Mouse (Mus musculus): ENCODE results near the gene Olfr324. TPM values are rescaled to one million over a fixed set of nuclear protein-coding genes. Genes with fewer than 3 reads are reported as not detected.

Gene Olfr324
- not detected for total RNA-seq (2021)
- long read RNA-seq, experiment 1, result 0 reads
- long read RNA-seq, experiment 2, result 0 reads

GRCm38 (mm10) chr11:58594814-58595213, at the start of gene Olfr324:
Gene Olfr324, plus strand, starts transcription at chr11:58595114.
- DNase-seq (ENCODE audit: low spot score), result no peak

- peak; percentile 10 for DNase-seq (ENCODE audit: low spot score)
These were observed 48.6 kb upstream of the Olfr324 start, which contains the start of gene Olfr329-ps for GRCm38 (mm10) chr11:58546322-58546721. Gene Olfr329-ps, minus strand, starts transcription at chr11:58546422.

- DNase-seq (ENCODE audit: low spot score), result no peak
These were observed 39.4 kb upstream of the Olfr324 start, which contains the start of gene Olfr328 for GRCm38 (mm10) chr11:58555536-58555935. Gene Olfr328, minus strand, starts transcription at chr11:58555636.

- peak; percentile 12 for DNase-seq (ENCODE audit: low spot score)
These were observed 24.5 kb upstream of the Olfr324 start, which contains the start of gene Olfr224 for GRCm38 (mm10) chr11:58570405-58570804. Gene Olfr224, minus strand, starts transcription at chr11:58570553.

GRCm38 (mm10) chr11:58577430-58577829, 17.5 kb upstream of the Olfr324 start, which contains the start of gene Olfr325:
Gene Olfr325, plus strand, starts transcription at chr11:58577730.
- DNase-seq (ENCODE audit: low spot score), result no peak

- no peak for DNase-seq (ENCODE audit: low spot score)
These were observed 16.3 kb upstream of the Olfr324 start for GRCm38 (mm10) chr11:58578636-58579035.

- DNase-seq (ENCODE audit: low spot score), result peak; percentile 48
These were observed 7.0 kb upstream of the Olfr324 start for GRCm38 (mm10) chr11:58587898-58588348.

GRCm38 (mm10) chr11:58588620-58589250, 6.2 kb upstream of the Olfr324 start:
- DNase-seq (ENCODE audit: low spot score), result no peak

- DNase-seq (ENCODE audit: low spot score), result no peak
These were observed 2.9 kb downstream of the Olfr324 start for GRCm38 (mm10) chr11:58597837-58598236.

GRCm38 (mm10) chr11:58602062-58602461, 7.1 kb downstream of the Olfr324 start:
- no peak for DNase-seq (ENCODE audit: low spot score)

- no peak for DNase-seq (ENCODE audit: low spot score)
These were observed 8.1 kb downstream of the Olfr324 start for GRCm38 (mm10) chr11:58602800-58603560.

- no peak for DNase-seq (ENCODE audit: low spot score)
These were observed 9.8 kb downstream of the Olfr324 start for GRCm38 (mm10) chr11:58604688-58605087.

GRCm38 (mm10) chr11:58605228-58605627, 10.3 kb downstream of the Olfr324 start:
- DNase-seq (ENCODE audit: low spot score), result no peak

- no peak for DNase-seq (ENCODE audit: low spot score)
These were observed 11.4 kb downstream of the Olfr324 start for GRCm38 (mm10) chr11:58606177-58606919.

GRCm38 (mm10) chr11:58607030-58607429, 12.1 kb downstream of the Olfr324 start:
- no peak for DNase-seq (ENCODE audit: low spot score)

GRCm38 (mm10) chr11:58613359-58613758, 18.4 kb downstream of the Olfr324 start:
- DNase-seq (ENCODE audit: low spot score), result no peak

GRCm38 (mm10) chr11:58614526-58614925, 19.6 kb downstream of the Olfr324 start:
- DNase-seq (ENCODE audit: low spot score), result no peak

GRCm38 (mm10) chr11:58615975-58616374, 21.1 kb downstream of the Olfr324 start, which contains the start of gene 2210407C18Rik:
Gene 2210407C18Rik, minus strand, starts transcription at chr11:58616075.
- no peak for DNase-seq (ENCODE audit: low spot score)

- DNase-seq (ENCODE audit: low spot score), result no peak
These were observed 23.5 kb downstream of the Olfr324 start for GRCm38 (mm10) chr11:58618369-58618768.

- DNase-seq (ENCODE audit: low spot score), result no peak
These were observed 23.9 kb downstream of the Olfr324 start for GRCm38 (mm10) chr11:58618793-58619192.

- no peak for DNase-seq (ENCODE audit: low spot score)
These were observed 31.2 kb downstream of the Olfr324 start for GRCm38 (mm10) chr11:58626146-58626545.

GRCm38 (mm10) chr11:58630401-58630800, 35.5 kb downstream of the Olfr324 start, which contains the start of gene Olfr323:
Gene Olfr323, minus strand, starts transcription at chr11:58630501.
- DNase-seq (ENCODE audit: low spot score), result no peak
